Mouse (Mus musculus): ENCODE results near the gene Cep57. TPM values are rescaled to one million over a fixed set of nuclear protein-coding genes. Genes with fewer than 3 reads are reported as not detected.
"Not testable (repeated sequence)": the region's sequence is repeated elsewhere in the genome, so short reads cannot be mapped to it uniquely, and the experiment has no call there.

Cep57 gene
- polyA plus RNA-seq, 1 experiment, result 92.8 TPM

- no peaks in the 10 kb centered on the region for H3K4me1 ChIP-seq (ENCODE audit: control insufficient read depth, insufficient read depth, low read length)
- no peaks in the 10 kb centered on the region for H3K27me3 ChIP-seq (ENCODE audit: control insufficient read depth, insufficient read depth, low read length, poor library complexity, severe bottlenecking)
- TF ChIP-seq EP300 (IDR thresholded peaks at IDR 0.05; ENCODE audit: insufficient read depth, low read depth, low read length) (no peak), CTCF (IDR thresholded peaks at IDR 0.05; ENCODE audit: low read depth, low read length) (peak; percentile 34)
- no peak overlapping the region for H3K4me3 ChIP-seq (ENCODE audit: low read depth, low read length)
- peaks cover 70% of the 10 kb centered on the region for H3K36me3 ChIP-seq (ENCODE audit: control insufficient read depth, insufficient read depth, low read length, poor library complexity, severe bottlenecking)
- no peak overlapping the region for H3K9ac ChIP-seq (ENCODE audit: low read depth, poor library complexity, severe bottlenecking)
- H3K27ac ChIP-seq (ENCODE audit: insufficient read depth, low read length), result no peak overlapping the region
- no peaks in the 10 kb centered on the region for H3K9me3 ChIP-seq (replicated peaks; ENCODE audit: control insufficient read depth, insufficient read depth, low read length, poor library complexity, severe bottlenecking)
Observed at GRCm38 (mm10) chr9:13809937-13810336, 17.0 kb downstream of the Cep57 start.

GRCm38 (mm10) chr9:13807657-13808056 is 19.2 kb downstream of the Cep57 start:
- H3K36me3 ChIP-seq (ENCODE audit: control insufficient read depth, insufficient read depth, low read length, poor library complexity, severe bottlenecking), result peaks cover 64% of the 10 kb centered on the region
- no peak overlapping the region for H3K4me3 ChIP-seq (ENCODE audit: low read depth, low read length)
- H3K9me3 ChIP-seq (replicated peaks; ENCODE audit: control insufficient read depth, insufficient read depth, low read length, poor library complexity, severe bottlenecking), result no peaks in the 10 kb centered on the region
- TF ChIP-seq CTCF (IDR thresholded peaks at IDR 0.05; ENCODE audit: low read depth, low read length) (no peak), POLR2A (IDR thresholded peaks at IDR 0.05; ENCODE audit: insufficient read depth, low read length) (no peak), EP300 (IDR thresholded peaks at IDR 0.05; ENCODE audit: insufficient read depth, low read depth, low read length) (no peak)
- no peaks in the 10 kb centered on the region for H3K27me3 ChIP-seq (ENCODE audit: control insufficient read depth, insufficient read depth, low read length, poor library complexity, severe bottlenecking)
- H3K4me1 ChIP-seq (ENCODE audit: control insufficient read depth, insufficient read depth, low read length), result no peaks in the 10 kb centered on the region
- no peak overlapping the region for H3K27ac ChIP-seq (ENCODE audit: insufficient read depth, low read length)
- no peak overlapping the region for H3K9ac ChIP-seq (ENCODE audit: low read depth, poor library complexity, severe bottlenecking)

- H3K9me3 ChIP-seq (replicated peaks; ENCODE audit: control insufficient read depth, insufficient read depth, low read length, poor library complexity, severe bottlenecking), result no peaks in the 10 kb centered on the region
- no peak overlapping the region for H3K4me3 ChIP-seq (ENCODE audit: low read depth, low read length)
- H3K27ac ChIP-seq (ENCODE audit: insufficient read depth, low read length), result no peak overlapping the region
- TF ChIP-seq POLR2A (IDR thresholded peaks at IDR 0.05; ENCODE audit: insufficient read depth, low read length), result no peak
- no peak for TF ChIP-seq CTCF (IDR thresholded peaks at IDR 0.05; ENCODE audit: low read depth, low read length)
- TF ChIP-seq EP300 (IDR thresholded peaks at IDR 0.05; ENCODE audit: insufficient read depth, low read depth, low read length), result no peak
- H3K27me3 ChIP-seq (ENCODE audit: control insufficient read depth, insufficient read depth, low read length, poor library complexity, severe bottlenecking), result no peaks in the 10 kb centered on the region
- peaks cover 60% of the 10 kb centered on the region for H3K36me3 ChIP-seq (ENCODE audit: control insufficient read depth, insufficient read depth, low read length, poor library complexity, severe bottlenecking)
- H3K4me1 ChIP-seq (ENCODE audit: control insufficient read depth, insufficient read depth, low read length), result no peaks in the 10 kb centered on the region
- H3K9ac ChIP-seq (ENCODE audit: low read depth, poor library complexity, severe bottlenecking), result no peak overlapping the region
Observed at GRCm38 (mm10) chr9:13806854-13807253, 20.1 kb downstream of the Cep57 start.

- Histone ChIP-seq H3K9ac (ENCODE audit: low read depth, poor library complexity, severe bottlenecking) (no peak overlapping the region), H3K4me1 (ENCODE audit: control insufficient read depth, insufficient read depth, low read length) (no peaks in the 10 kb centered on the region), H3K36me3 (ENCODE audit: control insufficient read depth, insufficient read depth, low read length, poor library complexity, severe bottlenecking) (peaks cover 47% of the 10 kb centered on the region), H3K4me3 (ENCODE audit: low read depth, low read length) (no peak overlapping the region), H3K27me3 (ENCODE audit: control insufficient read depth, insufficient read depth, low read length, poor library complexity, severe bottlenecking) (no peaks in the 10 kb centered on the region), H3K27ac (ENCODE audit: insufficient read depth, low read length) (no peak overlapping the region), H3K9me3 (replicated peaks; ENCODE audit: control insufficient read depth, insufficient read depth, low read length, poor library complexity, severe bottlenecking) (no peaks in the 10 kb centered on the region)
- TF ChIP-seq CTCF (IDR thresholded peaks at IDR 0.05; ENCODE audit: low read depth, low read length) (no peak), EP300 (IDR thresholded peaks at IDR 0.05; ENCODE audit: insufficient read depth, low read depth, low read length) (no peak), POLR2A (IDR thresholded peaks at IDR 0.05; ENCODE audit: insufficient read depth, low read length) (no peak)
Observed at GRCm38 (mm10) chr9:13804480-13804879, 22.4 kb downstream of the Cep57 start.

GRCm38 (mm10) chr9:13794756-13795155 is 32.2 kb downstream of the Cep57 start:
- no peaks in the 10 kb centered on the region for H3K4me1 ChIP-seq (ENCODE audit: control insufficient read depth, insufficient read depth, low read length)
- H3K4me3 ChIP-seq (ENCODE audit: low read depth, low read length), result no peak overlapping the region
- H3K27me3 ChIP-seq (ENCODE audit: control insufficient read depth, insufficient read depth, low read length, poor library complexity, severe bottlenecking), result no peaks in the 10 kb centered on the region
- no peaks in the 10 kb centered on the region for H3K9me3 ChIP-seq (replicated peaks; ENCODE audit: control insufficient read depth, insufficient read depth, low read length, poor library complexity, severe bottlenecking)
- peaks cover 6% of the 10 kb centered on the region for H3K36me3 ChIP-seq (ENCODE audit: control insufficient read depth, insufficient read depth, low read length, poor library complexity, severe bottlenecking)
- no peak overlapping the region for H3K9ac ChIP-seq (ENCODE audit: low read depth, poor library complexity, severe bottlenecking)
- H3K27ac ChIP-seq (ENCODE audit: insufficient read depth, low read length), result no peak overlapping the region
- TF ChIP-seq CTCF (IDR thresholded peaks at IDR 0.05; ENCODE audit: low read depth, low read length) (no peak), EP300 (IDR thresholded peaks at IDR 0.05; ENCODE audit: insufficient read depth, low read depth, low read length) (no peak), POLR2A (IDR thresholded peaks at IDR 0.05; ENCODE audit: insufficient read depth, low read length) (no peak)

- H3K36me3 ChIP-seq (ENCODE audit: control insufficient read depth, insufficient read depth, low read length, poor library complexity, severe bottlenecking), result peaks cover 6% of the 10 kb centered on the region; the same call in 1 of the 2 replicates
- H3K27me3 ChIP-seq (ENCODE audit: control insufficient read depth, insufficient read depth, low read length, poor library complexity, severe bottlenecking), result no peaks in the 10 kb centered on the region
- no peaks in the 10 kb centered on the region for H3K9me3 ChIP-seq (replicated peaks; ENCODE audit: control insufficient read depth, insufficient read depth, low read length, poor library complexity, severe bottlenecking)
- H3K9ac ChIP-seq (ENCODE audit: low read depth, poor library complexity, severe bottlenecking), result no peak overlapping the region
- no peaks in the 10 kb centered on the region for H3K4me1 ChIP-seq (ENCODE audit: control insufficient read depth, insufficient read depth, low read length)
- no peak overlapping the region for H3K4me3 ChIP-seq (ENCODE audit: low read depth, low read length)
- H3K27ac ChIP-seq (ENCODE audit: insufficient read depth, low read length), result no peak overlapping the region
- TF ChIP-seq EP300 (IDR thresholded peaks at IDR 0.05; ENCODE audit: insufficient read depth, low read depth, low read length) (no peak), CTCF (IDR thresholded peaks at IDR 0.05; ENCODE audit: low read depth, low read length) (no peak), POLR2A (IDR thresholded peaks at IDR 0.05; ENCODE audit: insufficient read depth, low read length) (no peak)
Observed at GRCm38 (mm10) chr9:13794302-13794701, 32.6 kb downstream of the Cep57 start.

- H3K9me3 ChIP-seq (replicated peaks; ENCODE audit: control insufficient read depth, insufficient read depth, low read length, poor library complexity, severe bottlenecking); H3K4me1 ChIP-seq (ENCODE audit: control insufficient read depth, insufficient read depth, low read length); H3K9ac ChIP-seq (ENCODE audit: low read depth, poor library complexity, severe bottlenecking); H3K36me3 ChIP-seq (ENCODE audit: control insufficient read depth, insufficient read depth, low read length, poor library complexity, severe bottlenecking); H3K4me3 ChIP-seq (ENCODE audit: low read depth, low read length); H3K27ac ChIP-seq (ENCODE audit: insufficient read depth, low read length); H3K27me3 ChIP-seq (ENCODE audit: control insufficient read depth, insufficient read depth, low read length, poor library complexity, severe bottlenecking): not testable (repeated sequence)
Observed at GRCm38 (mm10) chr9:13790864-13791263, 36.0 kb downstream of the Cep57 start.
